Mouse (Mus musculus): ENCODE measurements around the gene Shq1. TPM values are rescaled to one million over a fixed set of nuclear protein-coding genes. Genes with fewer than 3 reads are reported as not detected.

Gene Shq1
- polyA plus RNA-seq, 1 experiment from 2014 or later = 25.6 TPM

- 90% methylated on average over 5 of the region's 5 CpGs for WGBS
- H3K4me1 ChIP-seq = peaks cover 4% of the 10 kb centered on the region
- no peaks in the 10 kb centered on the region for H3K9me3 ChIP-seq (replicated peaks)
- H3K36me3 ChIP-seq = peaks cover 3% of the 10 kb centered on the region; the same call in 1 of the 2 replicates
- no peak overlapping the region for H3K27ac ChIP-seq (replicated peaks)
- H3K27me3 ChIP-seq (ENCODE audit: low read depth, poor library complexity, severe bottlenecking) = no peaks in the 10 kb centered on the region
- no peak overlapping the region for H3K4me3 ChIP-seq
- no peak for DNase-seq (ENCODE audit: low spot score)
Observed at GRCm38 (mm10) chr6:100586758-100587157, 84.2 kb downstream of the Shq1 start.

- Histone ChIP-seq H3K9me3 (replicated peaks) (no peaks in the 10 kb centered on the region), H3K27me3 (ENCODE audit: low read depth, poor library complexity, severe bottlenecking) (no peaks in the 10 kb centered on the region), H3K27ac (replicated peaks) (peak overlapping the region; percentile 35), H3K4me3 (no peak overlapping the region), H3K4me1 (peaks cover 14% of the 10 kb centered on the region), H3K36me3 (no peaks in the 10 kb centered on the region)
- 80% methylated on average over 2 of the region's 2 CpGs for WGBS
- DNase-seq (ENCODE audit: low spot score) = no peak
Observed at GRCm38 (mm10) chr6:100581951-100582350, 89.0 kb downstream of the Shq1 start.

GRCm38 (mm10) chr6:100581056-100581455 is 89.9 kb downstream of the Shq1 start:
- no peak for DNase-seq (ENCODE audit: low spot score)
- Histone ChIP-seq H3K36me3 (no peaks in the 10 kb centered on the region), H3K27me3 (ENCODE audit: low read depth, poor library complexity, severe bottlenecking) (no peaks in the 10 kb centered on the region), H3K4me3 (no peak overlapping the region), H3K27ac (replicated peaks) (no peak overlapping the region), H3K9me3 (replicated peaks) (no peaks in the 10 kb centered on the region), H3K4me1 (peaks cover 14% of the 10 kb centered on the region)

GRCm38 (mm10) chr6:100577590-100577989 is 93.4 kb downstream of the Shq1 start:
- 88% methylated on average over 6 of the region's 6 CpGs for WGBS
- DNase-seq (ENCODE audit: low spot score) = no peak
- no peaks in the 10 kb centered on the region for H3K9me3 ChIP-seq (replicated peaks)
- peaks cover 14% of the 10 kb centered on the region for H3K4me1 ChIP-seq
- H3K27ac ChIP-seq (replicated peaks) = no peak overlapping the region
- no peaks in the 10 kb centered on the region for H3K27me3 ChIP-seq (ENCODE audit: low read depth, poor library complexity, severe bottlenecking)
- no peak overlapping the region for H3K4me3 ChIP-seq
- peaks cover 5% of the 10 kb centered on the region for H3K36me3 ChIP-seq

GRCm38 (mm10) chr6:100576171-100576570 is 94.8 kb downstream of the Shq1 start:
- WGBS = 87% methylated on average over 6 of the region's 6 CpGs
- Histone ChIP-seq H3K36me3 (peaks cover 12% of the 10 kb centered on the region), H3K27ac (replicated peaks) (no peak overlapping the region), H3K27me3 (ENCODE audit: low read depth, poor library complexity, severe bottlenecking) (no peaks in the 10 kb centered on the region), H3K4me1 (peaks cover 4% of the 10 kb centered on the region), H3K9me3 (replicated peaks) (no peaks in the 10 kb centered on the region), H3K4me3 (no peak overlapping the region)
- no peak for DNase-seq (ENCODE audit: low spot score)

GRCm38 (mm10) chr6:100566774-100567173 is 104.2 kb downstream of the Shq1 start:
- peaks cover 36% of the 10 kb centered on the region for H3K4me1 ChIP-seq
- H3K27me3 ChIP-seq (ENCODE audit: low read depth, poor library complexity, severe bottlenecking) = peaks cover 53% of the 10 kb centered on the region
- H3K27ac ChIP-seq (replicated peaks) = no peak overlapping the region
- H3K9me3 ChIP-seq (replicated peaks) = no peaks in the 10 kb centered on the region
- WGBS = 80% methylated on average over 6 of the region's 6 CpGs
- no peak for DNase-seq (ENCODE audit: low spot score)
- no peaks in the 10 kb centered on the region for H3K36me3 ChIP-seq
- no peak overlapping the region for H3K4me3 ChIP-seq

GRCm38 (mm10) chr6:100564516-100564915 is 106.4 kb downstream of the Shq1 start:
- Histone ChIP-seq H3K4me3 (no peak overlapping the region), H3K4me1 (peaks cover 37% of the 10 kb centered on the region), H3K27me3 (ENCODE audit: low read depth, poor library complexity, severe bottlenecking) (peaks cover 76% of the 10 kb centered on the region), H3K27ac (replicated peaks) (no peak overlapping the region), H3K9me3 (replicated peaks) (no peaks in the 10 kb centered on the region), H3K36me3 (no peaks in the 10 kb centered on the region)
- WGBS = 55% methylated on average over 4 of the region's 4 CpGs
- no peak for DNase-seq (ENCODE audit: low spot score)

- Histone ChIP-seq H3K36me3 (no peaks in the 10 kb centered on the region), H3K9me3 (replicated peaks) (no peaks in the 10 kb centered on the region), H3K27me3 (ENCODE audit: low read depth, poor library complexity, severe bottlenecking) (peaks cover 83% of the 10 kb centered on the region), H3K4me3 (peak overlapping the region; percentile 58), H3K27ac (replicated peaks) (peak overlapping the region; percentile 86), H3K4me1 (peaks cover 37% of the 10 kb centered on the region)
- DNase-seq (ENCODE audit: low spot score) = peak; percentile 82
- WGBS = 7% methylated on average over 38 of the region's 38 CpGs
Observed at GRCm38 (mm10) chr6:100563552-100564341, 107.2 kb downstream of the Shq1 start.

GRCm38 (mm10) chr6:100562719-100563551 is 108.0 kb downstream of the Shq1 start:
- DNase-seq (ENCODE audit: low spot score) = peak; percentile 77
- no peaks in the 10 kb centered on the region for H3K36me3 ChIP-seq
- WGBS = under 1% methylated on average over 51 of the region's 51 CpGs
- peak overlapping the region; percentile 86 for H3K27ac ChIP-seq (replicated peaks)
- H3K4me1 ChIP-seq = peaks cover 39% of the 10 kb centered on the region
- no peaks in the 10 kb centered on the region for H3K9me3 ChIP-seq (replicated peaks)
- H3K4me3 ChIP-seq = peak overlapping the region; percentile 58
- peaks cover 91% of the 10 kb centered on the region for H3K27me3 ChIP-seq (ENCODE audit: low read depth, poor library complexity, severe bottlenecking)

GRCm38 (mm10) chr6:100558057-100558456 is 112.9 kb downstream of the Shq1 start:
- H3K4me1 ChIP-seq = peaks cover 30% of the 10 kb centered on the region
- no peaks in the 10 kb centered on the region for H3K9me3 ChIP-seq (replicated peaks)
- no peak for DNase-seq (ENCODE audit: low spot score)
- H3K4me3 ChIP-seq = no peak overlapping the region
- peaks cover 97% of the 10 kb centered on the region for H3K27me3 ChIP-seq (ENCODE audit: low read depth, poor library complexity, severe bottlenecking)
- H3K27ac ChIP-seq (replicated peaks) = no peak overlapping the region
- no peaks in the 10 kb centered on the region for H3K36me3 ChIP-seq
- 56% methylated on average over 8 of the region's 8 CpGs for WGBS

GRCm38 (mm10) chr6:100542154-100542997 is 128.6 kb downstream of the Shq1 start:
- peaks cover 21% of the 10 kb centered on the region for H3K27me3 ChIP-seq (ENCODE audit: low read depth, poor library complexity, severe bottlenecking)
- WGBS = 75% methylated on average over 15 of the region's 15 CpGs

GRCm38 (mm10) chr6:100539698-100540097 is 131.3 kb downstream of the Shq1 start:
- H3K9me3 ChIP-seq (replicated peaks) = no peaks in the 10 kb centered on the region
- peaks cover 34% of the 10 kb centered on the region for H3K27me3 ChIP-seq (ENCODE audit: low read depth, poor library complexity, severe bottlenecking)
- no peak overlapping the region for H3K4me3 ChIP-seq
- no peak for DNase-seq (ENCODE audit: low spot score)
- H3K4me1 ChIP-seq = peaks cover 25% of the 10 kb centered on the region
- no peak overlapping the region for H3K27ac ChIP-seq (replicated peaks)
- H3K36me3 ChIP-seq = no peaks in the 10 kb centered on the region
- WGBS = 49% methylated on average over 4 of the region's 4 CpGs

More at GRCm38 (mm10) chr6:100542154-100542997, 128.6 kb downstream of the Shq1 start:
- H3K9me3 ChIP-seq (replicated peaks) = no peaks in the 10 kb centered on the region
- DNase-seq (ENCODE audit: low spot score) = no peak
- H3K27ac ChIP-seq (replicated peaks) = no peak overlapping the region
- no peak overlapping the region for H3K4me3 ChIP-seq
- H3K36me3 ChIP-seq = no peaks in the 10 kb centered on the region
- H3K4me1 ChIP-seq = peaks cover 15% of the 10 kb centered on the region
